Mouse (Mus musculus) adrenal gland, postnatal 25 days (tissue): ENCODE data around the gene Maml3. TPM values are rescaled to one million over a fixed set of nuclear protein-coding genes. Genes with fewer than 3 reads are reported as not detected.
A peak's percentile ranks its signal among the peaks of the same experiment; 100 is the strongest.

Experiments
- DNase-seq: peaks from one replicate; pipeline ENCODE4 v3.0.0; 2021; ENCODE audit warnings: mixed read lengths
- total RNA-seq: library from RNA; stranded (reverse); gene quantifications from 2 replicates; pipeline ENCODE4 v1.2.3, GENCODE M21; 2021

The Maml3 gene
- total RNA-seq, 1 experiment from 2014 or later: 11.8 TPM

DNA sequence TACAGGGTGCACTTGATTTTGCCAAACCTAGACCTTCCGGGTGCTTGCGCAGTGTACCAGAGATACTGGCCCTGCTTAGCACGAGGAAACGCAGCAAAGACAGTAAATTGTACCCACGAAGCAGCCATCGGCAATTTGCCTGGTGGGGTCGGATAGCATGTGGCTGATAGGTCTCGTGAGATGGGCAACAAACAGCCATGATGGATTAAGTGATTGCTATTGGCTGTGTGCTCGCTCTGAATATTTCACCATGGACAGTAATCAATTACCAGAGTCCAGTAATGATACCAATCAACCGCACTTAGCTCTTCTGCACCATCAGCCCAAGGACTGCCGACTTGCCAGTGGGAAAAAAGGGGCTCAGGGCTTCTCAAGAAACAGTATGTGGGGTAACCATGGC, 150.9 kb downstream of the Maml3 start:
- no peak for DNase-seq

DNA sequence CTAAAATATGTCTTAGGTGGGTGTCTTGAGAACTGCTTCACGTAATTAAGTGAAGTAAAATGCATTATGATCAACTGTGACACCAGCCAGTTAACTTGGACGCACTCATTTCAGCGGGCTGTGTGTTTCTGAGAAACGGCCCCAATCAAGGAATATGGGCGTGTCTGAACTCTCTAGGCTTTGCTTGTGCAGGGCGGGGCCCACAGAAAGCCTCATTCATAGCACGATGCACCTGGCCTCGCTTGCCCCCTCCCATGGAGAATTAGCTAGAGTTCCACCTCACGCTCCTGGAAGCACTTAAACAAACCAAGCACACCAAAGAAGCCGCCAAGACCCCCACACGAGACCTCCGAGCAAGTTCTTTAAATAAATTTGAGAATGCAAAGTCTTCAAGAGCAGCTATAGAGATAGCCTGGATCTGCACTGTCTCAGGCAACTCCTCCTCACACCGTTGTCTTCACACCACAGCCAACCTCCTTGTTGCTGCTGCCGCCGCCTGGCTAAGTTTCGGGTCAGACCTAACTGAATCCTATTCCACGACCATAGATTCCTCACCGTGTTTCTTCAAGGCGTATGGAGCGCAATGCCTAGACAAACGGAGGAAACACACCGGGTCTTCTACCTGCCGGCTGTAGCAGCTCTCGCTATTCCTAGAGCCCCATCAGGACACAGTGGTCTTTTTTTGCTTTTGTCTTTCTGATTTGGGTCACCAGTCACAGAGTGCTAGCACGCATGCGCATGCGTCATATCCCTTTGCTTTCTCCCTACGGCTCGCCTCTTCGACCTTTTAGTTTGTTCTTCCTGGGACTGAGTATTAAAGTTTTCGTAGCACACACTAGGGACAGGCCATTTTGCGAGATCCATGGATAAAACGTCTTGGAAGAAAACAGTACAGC, 151.9 kb downstream of the Maml3 start:
- no peak for DNase-seq

DNA sequence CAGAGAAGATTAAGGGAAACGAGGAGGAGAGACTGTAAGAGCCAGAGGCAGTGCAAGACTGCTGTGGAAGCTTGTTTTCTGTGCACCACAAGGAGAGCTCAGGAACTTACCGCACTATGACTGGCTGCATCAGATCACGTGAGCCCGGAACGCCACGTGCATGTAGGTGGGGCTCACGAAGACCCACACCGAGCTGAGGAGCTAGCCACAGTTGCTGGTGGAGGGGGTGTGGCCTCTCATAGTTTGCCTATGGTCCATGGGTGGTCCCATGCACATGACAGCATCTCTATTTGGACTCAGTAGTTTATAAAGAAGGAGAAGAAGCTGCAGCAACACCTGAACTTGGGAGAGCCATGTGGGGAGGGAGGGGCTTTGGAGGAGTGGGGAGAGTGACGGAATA, 152.6 kb downstream of the Maml3 start:
- no peak for DNase-seq

DNA sequence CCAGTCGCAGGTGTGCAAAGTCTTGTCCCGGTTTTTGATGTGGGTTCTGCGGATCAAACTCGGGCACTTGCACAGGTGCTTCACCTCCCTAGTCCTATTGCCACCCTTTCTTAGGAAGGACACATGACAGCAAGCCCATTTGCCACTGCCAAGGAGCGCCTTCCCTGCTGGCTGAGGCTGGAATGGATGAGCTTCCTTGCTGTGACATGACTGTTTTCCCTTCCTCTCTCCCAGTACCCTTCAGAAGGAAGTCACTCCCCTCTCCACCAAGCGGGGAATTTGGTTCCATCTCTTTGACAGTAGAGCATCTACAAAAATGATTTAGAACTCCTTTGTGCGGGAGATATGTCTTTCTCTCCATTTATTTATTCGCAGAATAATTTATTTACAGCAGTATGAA, 155.2 kb downstream of the Maml3 start:
- DNase-seq: no peak

DNA sequence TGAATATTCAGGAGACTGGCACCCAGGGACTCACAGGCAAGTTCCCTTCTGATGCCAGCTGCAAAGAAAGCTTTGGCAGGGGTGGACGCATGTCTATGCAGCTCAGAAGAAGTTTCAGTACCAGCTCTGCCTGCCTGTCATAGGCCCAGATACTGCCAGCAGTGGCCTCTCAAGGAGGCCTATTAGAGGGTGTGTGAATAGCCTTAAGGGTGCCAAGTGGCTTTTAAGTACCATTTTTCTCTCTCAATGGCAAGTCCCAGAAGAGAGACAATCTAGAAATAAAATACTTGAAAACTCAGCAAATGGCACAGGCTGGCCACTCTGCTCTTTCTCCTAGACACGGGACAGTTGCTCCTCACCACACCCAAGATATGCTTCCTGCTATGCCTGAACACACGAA, 157.7 kb downstream of the Maml3 start:
- DNase-seq: no peak

DNA sequence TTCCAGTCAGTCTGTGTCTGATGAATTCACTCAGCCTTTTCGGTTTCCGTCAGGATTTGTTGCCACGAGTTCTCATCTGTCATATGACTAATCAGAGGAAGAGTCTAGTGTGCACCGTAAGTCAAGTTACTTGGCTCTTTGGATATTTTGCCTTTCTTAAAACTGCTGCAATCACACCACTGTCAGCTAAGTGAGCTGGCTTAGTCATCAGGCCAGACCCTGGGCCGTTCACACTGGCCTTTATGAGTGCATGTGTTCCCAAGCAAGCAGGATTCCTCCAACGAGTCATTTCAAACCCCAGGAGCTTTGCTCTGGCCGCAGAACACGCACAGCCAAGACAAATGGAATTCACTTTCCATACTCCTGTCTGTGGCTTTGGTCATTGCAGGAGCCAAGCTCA, 161.2 kb downstream of the Maml3 start:
- peak; percentile 33 for DNase-seq

DNA sequence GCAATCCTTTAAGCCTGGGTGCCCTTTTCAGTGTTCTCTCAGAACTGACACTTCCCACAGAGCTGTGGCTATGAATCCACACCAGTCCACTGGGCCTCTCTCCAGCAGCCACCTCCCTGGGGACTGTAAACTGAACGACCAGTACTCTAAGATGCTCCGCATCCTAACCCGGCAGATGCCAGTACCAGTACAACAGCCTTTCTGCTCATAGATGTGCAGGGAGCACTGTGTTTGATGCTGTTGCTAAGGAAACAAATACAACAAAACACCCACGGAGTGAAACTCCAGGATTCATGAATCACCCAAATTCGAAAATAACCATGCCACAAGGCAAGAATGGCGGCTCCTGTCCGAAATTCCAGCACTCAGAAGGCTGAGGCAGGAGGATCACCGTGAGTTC, 163.1 kb downstream of the Maml3 start:
- DNase-seq: no peak

DNA sequence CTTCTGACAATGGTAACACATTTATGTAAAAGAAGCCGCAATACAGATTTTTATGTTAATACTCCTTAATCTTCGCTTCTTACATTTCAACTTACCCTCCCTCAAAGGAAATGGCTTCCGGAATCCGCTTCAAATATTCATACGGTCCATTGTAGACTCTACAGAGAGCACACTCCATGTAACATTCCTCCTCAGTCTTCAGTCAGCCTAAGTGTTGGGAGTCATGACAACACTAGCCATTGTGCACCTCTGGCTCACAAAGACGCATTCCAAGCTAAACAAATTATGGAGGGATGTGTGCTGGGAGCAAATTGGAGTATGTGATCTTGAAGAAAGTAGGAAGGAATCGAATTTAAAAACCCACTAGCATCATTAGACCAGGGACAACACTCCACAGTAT, 165.0 kb downstream of the Maml3 start:
- DNase-seq: no peak

DNA sequence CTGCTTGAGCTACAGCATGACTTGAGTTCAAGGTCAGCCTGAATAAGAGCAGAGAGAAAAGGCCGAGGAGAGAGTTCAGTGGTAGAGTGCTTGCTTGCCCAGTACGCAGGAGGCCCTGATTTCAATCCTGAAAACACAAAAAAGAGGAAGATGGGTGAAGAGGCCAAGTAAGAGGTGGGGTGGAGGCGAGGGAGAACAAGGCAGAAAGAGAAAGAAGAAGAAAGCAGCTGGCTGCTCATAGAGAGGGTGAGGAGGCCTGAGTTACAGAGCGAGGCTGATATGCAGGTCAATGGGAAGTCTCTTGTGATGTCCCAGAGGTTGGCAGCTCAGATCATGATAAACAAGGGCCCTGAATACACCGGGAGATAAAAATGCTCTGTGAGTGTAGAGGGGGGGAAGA, 165.8 kb downstream of the Maml3 start:
- no peak for DNase-seq

DNA sequence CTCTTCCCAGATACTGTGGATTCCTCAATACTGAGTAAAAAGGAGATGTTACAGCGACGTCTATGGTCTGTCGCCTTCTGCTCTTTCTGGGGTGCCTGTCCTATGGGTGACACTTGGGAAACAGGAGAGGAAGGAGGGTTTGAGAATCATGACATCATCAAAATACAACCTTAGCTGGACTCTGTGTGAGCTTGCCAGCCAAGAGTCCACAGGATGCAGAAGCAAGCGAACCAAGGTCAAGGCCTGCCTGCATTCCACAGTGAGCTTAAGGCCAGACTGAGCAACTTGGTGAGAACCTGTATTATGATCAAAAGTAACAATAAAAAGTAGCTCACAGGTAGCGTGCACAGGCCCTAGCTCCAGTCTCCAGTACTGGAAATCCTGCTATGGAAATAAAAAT, 167.7 kb downstream of the Maml3 start:
- peak; percentile 13 for DNase-seq

DNA sequence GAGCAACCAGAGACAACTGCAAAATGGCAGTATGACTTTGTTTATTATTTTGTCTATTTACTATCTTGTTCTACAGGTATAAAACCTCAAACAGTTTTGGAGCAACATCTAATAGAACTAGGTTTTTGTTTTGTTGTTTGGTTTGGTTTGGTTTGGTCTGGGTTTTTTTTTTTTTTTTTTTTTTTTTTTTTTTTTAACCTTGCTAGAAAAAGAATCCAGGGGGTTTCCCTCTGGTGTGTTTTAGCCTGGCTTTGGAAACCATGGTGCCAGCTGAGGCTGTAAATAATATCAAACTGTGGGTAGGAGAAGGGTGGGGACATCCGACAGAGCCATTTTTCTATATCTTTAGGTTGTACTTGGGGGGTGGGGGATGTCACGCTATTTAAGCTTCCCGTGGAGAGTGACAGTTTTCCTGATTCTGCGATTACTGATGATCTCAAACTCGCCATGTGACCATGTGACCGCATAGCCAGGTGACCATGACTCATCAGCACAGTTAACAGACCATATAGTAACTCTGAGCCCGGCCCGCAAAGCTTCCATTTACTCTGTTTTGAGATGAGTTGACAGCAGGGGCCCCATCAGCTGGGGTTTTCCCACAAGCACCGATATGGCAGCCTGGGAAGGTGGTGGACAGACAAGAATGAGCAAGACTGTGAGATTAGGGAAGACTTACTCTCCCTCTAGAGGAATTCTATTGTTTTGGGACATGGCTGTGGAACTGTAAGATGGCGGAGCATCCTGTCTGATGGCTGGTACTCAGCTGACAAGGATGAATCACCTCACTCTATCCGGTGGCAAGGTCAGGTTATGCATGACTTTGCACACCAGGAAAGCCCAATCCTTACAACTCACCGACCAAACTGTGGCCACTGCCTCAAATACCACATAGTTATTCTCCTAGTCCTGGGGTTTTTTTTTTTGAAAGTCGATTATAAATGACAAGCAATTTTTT, 170.1 kb downstream of the Maml3 start:
- DNase-seq: no peak

DNA sequence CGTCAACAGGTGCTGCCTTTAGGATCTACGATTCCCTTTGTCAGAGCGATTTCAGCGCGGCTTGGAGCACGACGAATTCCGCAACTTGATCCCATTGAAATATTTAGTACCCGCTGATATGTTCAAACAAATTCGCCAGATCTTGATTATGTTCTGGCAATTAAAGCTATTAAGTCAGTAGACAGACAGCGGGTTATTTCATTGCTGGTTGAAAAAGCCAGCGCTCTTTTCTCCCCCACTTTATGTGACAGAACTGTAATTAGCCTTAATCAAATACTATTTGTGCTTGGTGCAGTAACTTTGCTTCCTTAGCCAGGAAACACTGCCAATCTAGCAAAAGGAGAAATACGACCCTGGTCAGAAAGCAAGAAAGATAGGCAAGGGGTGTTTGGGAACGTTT, 176.7 kb downstream of the Maml3 start:
- no peak for DNase-seq

DNA sequence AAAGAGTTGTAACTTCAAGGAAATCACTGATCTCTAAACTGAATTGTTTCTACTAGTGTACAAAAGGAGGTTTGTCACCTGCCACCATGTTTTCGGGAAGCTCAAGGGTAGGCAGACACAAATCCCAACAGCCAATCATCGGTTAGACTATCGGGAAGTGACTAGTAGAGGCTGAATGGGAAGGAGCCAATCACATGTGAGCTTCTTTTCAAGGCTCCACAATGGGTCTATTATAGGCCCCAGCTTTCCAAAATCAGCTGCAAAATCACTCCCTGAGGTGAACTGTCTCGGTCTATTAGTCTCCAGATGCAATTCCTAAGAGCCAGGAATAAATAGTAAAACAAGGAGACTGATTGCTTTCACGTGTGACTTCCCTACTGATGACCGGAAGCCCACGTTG, 177.3 kb downstream of the Maml3 start:
- DNase-seq: no peak

DNA sequence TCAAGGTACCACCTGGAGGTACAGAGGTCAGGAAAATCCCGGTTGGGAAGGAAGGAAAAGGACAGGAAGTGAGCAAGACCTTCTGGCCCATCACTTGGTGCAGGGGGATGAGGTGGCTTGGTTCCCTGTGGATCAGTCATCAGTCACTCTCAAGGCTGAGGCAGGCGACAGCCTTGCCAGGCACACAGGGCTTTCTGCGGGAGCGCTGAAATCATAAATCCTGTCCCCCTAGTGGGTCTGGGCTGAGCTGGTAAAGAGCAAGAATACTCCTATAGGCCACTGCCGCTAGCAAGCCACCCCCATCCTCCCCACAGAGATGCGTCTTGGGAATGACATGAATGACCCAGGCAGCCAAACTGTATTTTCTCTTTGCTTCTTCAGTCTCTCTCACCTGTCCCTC, 177.8 kb downstream of the Maml3 start:
- peak; percentile 44 for DNase-seq

DNA sequence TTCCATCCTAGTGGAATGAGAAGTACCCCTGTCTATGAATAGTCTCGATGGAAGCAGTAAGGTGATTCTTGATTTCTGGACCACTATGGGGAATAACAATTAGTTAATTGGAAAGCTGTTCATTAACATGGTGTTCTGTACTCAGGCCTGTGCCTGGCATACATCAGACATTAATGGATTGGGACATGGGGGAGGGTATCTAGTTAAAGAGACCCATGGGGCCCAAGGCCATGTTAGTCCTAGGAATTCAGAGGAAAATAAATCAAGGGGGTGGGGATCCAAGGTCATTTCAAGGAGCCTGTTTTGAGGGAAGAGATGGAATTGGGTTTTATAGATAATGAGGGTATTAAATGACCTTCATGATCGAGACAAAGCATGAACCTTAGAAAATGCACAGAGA, 179.1 kb downstream of the Maml3 start:
- no peak for DNase-seq

DNA sequence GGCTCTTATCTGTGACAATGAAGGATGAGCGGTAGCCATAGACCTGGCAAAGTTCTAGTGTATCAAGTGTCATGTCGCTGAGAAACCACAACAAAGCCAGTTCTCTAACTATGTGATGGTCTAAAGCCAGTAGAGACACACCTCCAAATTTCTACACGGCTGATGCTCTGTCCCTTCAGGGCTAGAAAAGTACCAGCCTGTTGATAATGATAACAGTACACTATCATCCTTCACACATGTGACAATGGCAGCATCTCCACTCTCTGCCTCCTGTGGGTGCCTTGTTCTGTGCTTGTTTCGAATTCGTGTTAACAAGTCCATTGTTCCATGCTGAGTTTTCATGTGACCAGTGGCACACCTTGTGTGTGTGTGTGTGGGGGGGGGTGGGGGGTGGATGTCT, 180.2 kb downstream of the Maml3 start:
- DNase-seq: no peak

DNA sequence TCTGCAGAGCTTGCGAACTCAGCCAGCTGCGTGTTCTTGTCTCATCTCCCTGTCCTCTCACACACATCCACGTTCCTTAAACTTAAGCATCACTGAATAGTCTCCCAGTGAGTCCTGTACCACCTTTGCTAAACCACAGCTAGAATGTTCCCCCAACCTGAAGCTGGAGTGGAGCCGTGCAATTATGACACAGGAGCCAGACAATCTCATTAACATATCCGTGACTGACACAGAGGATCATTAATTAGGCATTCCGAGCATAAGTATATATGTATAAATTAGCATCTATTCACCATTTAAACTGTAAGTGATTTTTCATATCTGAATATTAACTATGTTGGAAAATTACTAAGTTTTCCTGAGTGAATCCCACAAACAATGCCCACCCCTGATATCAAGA, 181.1 kb downstream of the Maml3 start:
- DNase-seq: no peak

DNA sequence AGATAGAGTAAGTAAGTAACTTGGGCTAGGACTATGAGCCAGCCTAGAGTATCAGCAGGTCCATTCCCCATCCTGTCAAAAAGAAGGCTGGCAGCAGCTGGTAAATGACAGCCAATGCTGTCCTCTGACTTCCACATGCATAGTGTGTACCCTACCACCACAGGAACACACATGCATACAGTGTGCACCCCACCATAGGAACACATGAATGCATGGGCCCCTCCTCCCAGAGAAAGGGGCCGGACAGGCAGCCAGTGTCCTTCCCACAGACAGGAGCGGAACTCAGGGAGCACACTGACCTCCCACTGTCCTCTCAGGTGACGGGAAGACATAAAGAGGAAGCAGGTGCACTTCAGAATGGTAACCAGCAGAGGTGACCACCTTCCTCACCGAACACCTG, 188.0 kb downstream of the Maml3 start:
- DNase-seq: no peak

DNA sequence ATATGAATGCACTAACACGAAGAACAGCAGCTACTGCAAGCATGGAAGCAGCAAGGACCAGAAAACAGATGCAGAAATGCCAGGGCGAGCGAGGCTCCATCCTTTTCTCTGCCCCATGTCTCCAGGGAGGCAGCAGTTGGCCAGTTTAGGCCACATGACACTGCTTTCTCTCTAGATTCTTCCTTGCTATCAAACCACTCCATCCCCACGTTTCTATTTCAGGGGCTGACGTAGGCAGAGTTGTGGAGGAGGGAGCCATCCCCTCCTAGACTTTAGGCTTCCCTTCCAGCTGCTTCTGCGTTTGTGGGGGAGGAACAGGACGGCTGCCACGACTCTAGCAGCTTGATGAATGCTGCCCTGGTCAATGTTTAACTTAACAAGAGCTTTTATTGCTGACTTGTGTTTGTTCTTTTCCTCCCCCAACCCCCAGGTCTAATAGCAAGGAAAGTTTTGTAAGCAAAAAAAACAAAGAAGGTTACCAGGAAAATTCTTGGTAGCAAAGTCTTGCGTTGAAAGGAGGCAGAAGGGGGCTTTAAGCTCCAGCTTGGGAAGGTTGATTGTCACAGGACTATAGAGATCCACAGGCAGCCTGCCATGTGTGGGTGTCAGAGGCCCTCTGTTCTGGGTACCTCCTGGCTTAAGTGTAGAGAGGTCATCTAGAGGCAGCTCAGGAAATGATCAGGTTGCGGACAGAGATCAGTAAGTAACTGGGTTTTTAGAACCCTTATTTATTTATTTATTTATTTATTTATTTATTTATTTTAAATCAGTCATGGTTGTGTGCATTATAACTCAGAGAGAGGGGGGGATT, 188.6 kb downstream of the Maml3 start:
- DNase-seq: no peak

DNA sequence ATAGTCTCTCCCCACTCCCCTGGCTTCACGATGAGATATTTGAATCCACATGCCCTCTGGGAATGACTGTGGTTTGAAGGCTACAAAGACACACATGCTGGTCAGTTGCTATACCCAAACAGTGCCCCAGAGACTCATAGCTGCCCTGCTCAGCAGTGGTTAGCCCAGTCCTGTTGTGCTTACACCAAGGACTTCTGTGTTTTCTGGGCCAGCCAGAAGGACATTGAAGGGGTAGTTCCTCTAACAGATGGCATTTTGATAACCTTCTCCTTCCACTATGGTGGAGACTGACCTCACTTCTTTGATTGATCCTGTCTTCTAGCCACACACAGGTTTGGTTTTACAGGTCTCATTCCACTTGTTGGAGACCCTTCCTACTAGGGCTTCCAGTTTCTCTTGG, 189.5 kb downstream of the Maml3 start:
- DNase-seq: no peak

DNA sequence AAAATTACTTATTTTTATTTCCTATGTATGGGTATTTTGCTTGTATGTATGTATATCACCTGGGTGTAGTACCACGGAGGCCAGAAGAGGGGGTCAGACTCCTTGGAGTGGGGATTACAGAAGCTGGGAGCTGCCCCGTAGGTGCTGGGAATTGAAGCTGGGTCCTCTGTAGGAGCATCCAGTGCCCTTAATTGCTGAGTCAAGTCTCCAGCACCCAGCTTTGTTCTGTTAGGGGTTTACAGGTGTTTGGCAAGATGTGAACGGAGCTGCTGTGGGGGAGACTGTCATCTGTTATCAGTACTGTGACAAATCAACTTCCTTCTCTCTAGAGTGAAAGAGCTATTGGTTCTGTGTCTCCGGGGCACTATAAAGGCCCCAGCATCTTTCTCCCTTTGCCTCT, 190.0 kb downstream of the Maml3 start:
- DNase-seq: no peak

DNA sequence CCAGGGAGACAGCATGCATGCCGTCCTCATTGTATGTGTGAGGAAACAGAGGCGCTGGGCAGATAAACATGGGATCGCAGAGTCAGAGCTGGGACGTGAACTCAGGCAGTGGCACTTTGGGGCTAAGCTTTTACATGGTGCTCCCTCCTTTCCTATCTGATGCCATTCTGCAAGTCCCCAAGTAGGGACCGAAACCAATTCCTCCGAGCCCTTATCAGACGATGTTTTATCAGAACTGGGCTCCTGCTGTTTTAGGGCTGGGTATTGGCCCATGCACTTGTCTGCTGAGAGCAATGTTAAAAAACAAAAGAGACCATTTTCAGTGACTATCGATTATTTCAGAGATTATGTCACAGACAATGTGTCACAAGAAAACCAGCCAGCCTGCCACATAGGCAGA, 191.4 kb downstream of the Maml3 start:
- no peak for DNase-seq

DNA sequence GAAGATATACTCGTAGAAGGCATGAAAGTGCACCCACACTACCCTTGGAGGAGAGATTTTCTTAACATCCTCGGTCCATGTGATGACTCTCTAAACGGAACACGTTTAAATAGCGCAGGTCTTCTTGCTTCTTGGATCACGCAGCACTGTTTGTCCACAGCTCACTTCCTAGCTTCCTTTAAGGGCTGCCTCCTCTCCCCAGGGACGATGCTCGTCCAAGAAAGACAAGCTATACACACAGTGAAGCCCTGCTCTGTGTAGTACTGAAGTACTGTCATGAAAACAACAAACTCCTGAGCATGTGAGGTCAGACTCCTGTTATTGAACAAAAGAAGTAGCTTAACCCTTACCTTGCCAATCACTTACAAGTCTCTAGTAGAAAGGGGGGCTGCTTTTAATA, 192.7 kb downstream of the Maml3 start:
- DNase-seq: no peak
